Mouse (Mus musculus) ovary, postnatal 10 days (tissue): ENCODE measurements around the gene Pdhx.

Source experiments
- DNase-seq: peaks from one replicate; pipeline ENCODE4 v3.0.0; 2022; ENCODE audit warnings: low spot score

Pdhx gene

GRCm38 (mm10) chr2:103058266-103058665 lies 15.0 kb downstream of the Pdhx start:
- DNase-seq: no peak

- no peak for DNase-seq
Observed at GRCm38 (mm10) chr2:103055820-103056219, 17.5 kb downstream of the Pdhx start.

DNA sequence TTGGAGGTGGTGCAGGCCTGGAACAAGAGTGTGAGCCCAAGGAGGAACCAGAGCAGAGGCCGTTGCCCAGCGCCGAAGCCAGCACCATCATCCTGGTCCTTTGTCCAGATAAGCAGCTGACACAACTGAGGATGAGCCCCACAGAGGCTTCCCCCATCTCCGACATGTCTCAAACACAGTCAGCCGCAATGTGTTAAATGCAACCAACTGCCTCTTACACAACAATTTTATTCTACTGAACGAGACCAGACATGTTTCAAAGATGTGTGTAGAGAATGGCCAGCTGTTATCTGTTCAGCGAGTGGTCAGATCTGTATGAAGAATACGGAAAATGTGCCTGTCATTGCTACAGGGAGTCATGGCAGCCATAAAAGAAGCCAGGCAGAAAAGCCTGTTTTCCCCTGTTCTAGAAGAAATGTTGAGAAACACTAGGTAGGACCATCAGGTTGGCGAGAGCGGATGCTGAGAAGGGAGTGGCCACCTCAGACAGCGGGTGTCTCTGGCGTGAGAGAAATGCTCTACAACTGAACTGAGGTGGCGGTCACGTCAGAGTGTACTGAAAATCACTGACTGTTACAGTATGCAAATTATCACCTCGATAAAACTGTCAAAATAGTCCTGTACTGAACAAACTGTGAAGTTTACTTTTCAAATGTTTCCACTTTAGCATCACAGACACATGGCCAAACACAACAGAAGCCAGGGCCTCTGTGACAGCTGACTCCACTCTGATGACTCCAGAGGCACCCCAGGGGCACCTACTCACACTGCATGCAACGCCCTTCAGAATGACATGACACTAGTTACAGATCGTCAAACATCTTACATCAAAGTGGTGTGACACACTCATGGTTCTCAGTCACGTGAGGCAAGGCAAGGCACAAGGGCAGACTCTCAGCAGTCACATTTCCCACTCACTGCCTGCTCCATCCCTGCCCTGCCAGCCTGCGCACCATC lies 21.1 kb downstream of the Pdhx start:
- no peak for DNase-seq

GRCm38 (mm10) chr2:103045286-103045685 lies 28.0 kb downstream of the Pdhx start:
- DNase-seq: no peak

GRCm38 (mm10) chr2:103040896-103041295 lies 32.4 kb downstream of the Pdhx start:
- DNase-seq: no peak

- no peak for DNase-seq
Observed at GRCm38 (mm10) chr2:103037831-103038230, 35.5 kb downstream of the Pdhx start.

GRCm38 (mm10) chr2:103022728-103023127 lies 50.6 kb downstream of the Pdhx start:
- DNase-seq: no peak

DNA sequence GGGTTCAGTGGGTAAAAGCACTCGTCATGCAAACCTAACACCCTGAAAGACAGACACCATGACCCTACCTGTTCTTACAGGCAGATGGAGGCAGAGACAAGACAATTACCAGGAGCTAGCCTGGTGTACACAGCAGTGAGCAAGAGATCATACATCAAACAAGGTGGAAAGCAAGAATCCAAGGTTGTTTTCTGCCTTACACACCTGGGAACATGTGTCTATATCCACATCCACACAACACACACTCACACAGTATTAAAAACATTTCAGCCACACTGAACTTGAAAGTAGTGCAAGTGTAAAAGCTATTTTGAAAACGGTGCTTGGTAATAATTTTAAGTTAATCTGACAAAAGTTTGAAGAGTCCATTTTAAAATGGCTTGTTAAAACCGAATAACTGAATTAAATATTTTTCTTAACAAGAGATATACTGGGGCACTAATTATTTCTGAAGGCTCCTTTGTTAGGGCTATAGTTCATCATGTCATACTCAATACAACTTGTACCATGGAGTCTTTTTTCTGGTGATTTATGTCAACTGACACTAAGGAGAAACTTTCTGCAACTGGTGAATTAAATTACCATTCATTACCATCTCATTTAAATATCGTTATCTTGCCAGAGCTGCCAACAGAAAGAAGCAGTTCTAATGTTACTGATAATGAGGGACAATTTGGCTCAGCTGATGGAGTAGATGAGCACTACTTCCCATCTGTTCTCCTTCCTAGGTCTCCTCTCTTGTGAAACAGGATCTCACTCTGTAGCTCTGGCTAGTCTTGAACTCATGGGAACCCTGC lies 52.9 kb downstream of the Pdhx start:
- DNase-seq: no peak

DNA sequence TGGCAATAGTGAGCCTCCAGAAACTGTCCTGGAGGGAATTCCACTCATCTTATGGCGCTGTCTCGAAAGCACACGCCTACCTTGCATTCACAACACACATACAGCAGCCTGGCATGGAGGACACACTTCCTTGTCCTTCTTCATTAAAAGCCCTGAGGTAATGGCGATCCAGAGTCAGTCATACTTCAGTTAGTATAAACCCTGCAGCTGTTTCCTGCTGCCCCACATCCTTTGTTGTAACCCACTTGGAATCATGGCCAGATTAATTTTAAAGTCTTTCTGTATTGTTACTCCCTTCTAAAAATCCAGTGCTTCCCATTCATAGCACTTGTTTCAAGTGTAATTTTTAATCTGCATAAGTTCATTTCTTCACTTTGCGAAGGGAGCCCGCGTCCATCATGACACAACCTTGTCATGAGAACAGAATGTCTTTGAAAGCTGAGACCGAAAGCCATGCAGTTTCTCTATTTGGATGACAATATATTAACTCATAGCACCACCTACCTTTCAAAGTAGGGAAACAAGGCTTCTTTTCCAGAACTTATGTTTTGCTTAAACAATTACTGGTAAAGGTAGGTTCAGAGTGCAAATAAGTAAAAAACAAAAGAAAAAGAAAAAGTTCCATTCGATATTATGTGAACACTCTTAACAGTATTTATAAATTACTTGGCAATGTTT lies 54.4 kb downstream of the Pdhx start:
- no peak for DNase-seq

DNA sequence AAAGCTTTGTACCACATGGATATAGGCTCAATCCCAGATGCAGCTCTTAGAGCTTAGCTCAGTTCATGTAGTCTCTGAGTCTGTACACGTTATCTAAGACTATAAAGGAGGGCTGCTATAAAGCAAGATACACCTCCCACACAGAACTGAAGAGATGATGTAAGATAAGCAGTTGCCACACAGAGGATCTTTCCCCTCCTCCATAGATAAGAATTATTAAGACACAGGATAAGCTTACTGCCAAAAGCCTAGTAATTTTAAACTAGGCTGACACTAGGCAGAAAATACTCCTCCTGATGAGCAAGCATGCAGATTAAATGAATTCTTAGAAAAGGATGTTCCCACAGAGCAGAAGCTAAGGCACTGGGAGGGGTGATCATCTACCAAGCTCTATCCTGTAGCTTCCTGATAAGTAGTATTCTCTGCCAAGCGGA lies 55.9 kb downstream of the Pdhx start:
- DNase-seq: no peak

DNA sequence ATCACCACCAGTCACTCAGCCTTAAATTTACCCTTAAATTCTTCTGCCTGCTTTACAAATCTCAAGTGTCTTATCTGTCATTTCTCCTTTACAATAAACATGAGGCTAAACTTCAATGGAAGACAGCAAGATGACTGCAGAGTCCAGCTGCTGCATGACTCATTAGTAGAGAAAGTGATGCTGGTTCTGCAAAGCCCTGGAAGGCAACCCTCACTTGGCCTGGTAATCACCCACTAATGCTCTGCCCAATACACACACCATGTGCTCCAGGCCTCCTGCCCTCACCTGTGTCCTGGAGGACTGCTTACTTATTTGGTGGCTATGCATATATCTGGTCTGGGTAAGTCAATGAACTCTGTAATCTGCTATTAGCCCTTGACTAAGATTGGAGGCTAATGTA lies 57.2 kb downstream of the Pdhx start:
- DNase-seq: no peak

- DNase-seq: no peak
Observed at GRCm38 (mm10) chr2:103012782-103013575, 60.3 kb downstream of the Pdhx start.

GRCm38 (mm10) chr2:103008221-103008620 lies 65.1 kb downstream of the Pdhx start:
- no peak for DNase-seq

- no peak for DNase-seq
Observed at GRCm38 (mm10) chr2:103004599-103004998, 68.7 kb downstream of the Pdhx start.

- no peak for DNase-seq
Observed at GRCm38 (mm10) chr2:102999153-102999575, 74.1 kb downstream of the Pdhx start.

- no peak for DNase-seq
Observed at GRCm38 (mm10) chr2:102998356-102998755, 75.0 kb downstream of the Pdhx start.

DNA sequence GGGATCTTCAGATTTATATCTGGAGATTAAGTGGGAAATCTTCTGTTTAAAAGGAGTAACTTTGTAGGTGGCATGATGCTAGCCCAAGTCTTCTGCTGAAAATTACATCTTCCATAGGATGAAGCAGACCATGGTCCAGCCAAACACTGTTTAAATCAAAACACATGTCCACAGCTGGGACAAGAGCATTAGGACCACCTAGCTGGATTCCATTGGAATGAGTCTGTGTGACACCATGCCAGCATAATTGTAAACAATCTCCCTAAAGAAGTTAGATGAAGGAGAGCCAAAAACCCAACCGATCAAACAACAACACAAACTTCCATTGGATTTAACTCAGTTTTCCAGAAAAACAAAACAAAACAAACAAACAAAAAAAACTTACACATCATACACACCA lies 75.4 kb downstream of the Pdhx start:
- DNase-seq: no peak

DNA sequence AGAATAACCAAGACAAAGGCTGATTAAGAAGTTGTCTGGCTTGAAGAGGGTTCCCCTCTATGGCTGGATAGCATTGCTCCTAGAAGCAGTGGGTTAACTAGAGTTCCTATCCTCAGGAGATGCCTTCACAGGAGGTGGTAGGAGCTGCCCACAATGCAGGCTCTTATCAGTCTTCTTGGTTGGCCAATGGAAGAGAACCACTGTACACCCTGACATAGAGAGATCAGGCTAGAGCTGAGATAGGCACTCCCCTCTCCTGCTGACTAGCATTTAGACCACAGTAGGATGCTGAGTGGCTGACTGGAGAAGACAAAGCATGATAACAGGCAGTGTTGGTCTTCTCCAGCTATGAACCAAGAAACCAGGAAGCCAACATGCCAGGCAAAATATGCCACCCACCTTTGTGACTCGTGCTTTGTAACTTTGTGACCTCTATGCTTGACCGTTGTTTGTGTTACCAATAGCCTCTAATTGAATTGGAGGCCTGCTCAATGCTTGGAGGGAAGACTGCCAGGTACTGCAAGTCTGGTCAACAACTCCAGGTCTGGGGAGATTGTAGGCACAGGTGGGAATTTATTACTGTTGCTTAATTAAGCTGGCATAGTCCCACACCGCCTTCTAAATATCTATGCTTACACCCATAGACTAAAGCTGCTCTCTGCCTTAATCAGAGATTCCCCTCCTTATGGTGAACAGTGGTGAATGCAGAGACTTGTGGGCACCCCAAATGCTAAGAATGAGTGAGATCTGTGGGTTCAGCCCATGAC lies 79.3 kb downstream of the Pdhx start:
- no peak for DNase-seq

DNA sequence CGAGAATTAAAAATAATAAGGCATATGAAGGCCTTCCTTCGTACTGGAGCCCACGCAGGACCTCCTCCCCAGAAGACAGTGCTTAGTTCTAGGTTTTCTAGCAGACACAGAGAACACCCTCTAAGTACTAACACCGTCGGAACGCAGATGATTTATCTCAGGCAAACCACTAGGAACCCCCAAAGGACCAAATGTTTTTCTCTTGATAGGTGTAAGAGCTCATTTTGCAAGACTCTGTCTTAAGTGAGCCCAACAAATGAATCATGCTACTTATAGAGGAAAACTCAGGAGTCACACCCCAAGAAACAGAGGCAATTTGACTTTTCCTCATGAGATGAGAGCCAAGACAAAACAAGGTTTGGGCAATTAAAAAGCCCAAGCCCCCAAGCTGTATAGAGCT lies 80.9 kb downstream of the Pdhx start:
- no peak for DNase-seq

DNA sequence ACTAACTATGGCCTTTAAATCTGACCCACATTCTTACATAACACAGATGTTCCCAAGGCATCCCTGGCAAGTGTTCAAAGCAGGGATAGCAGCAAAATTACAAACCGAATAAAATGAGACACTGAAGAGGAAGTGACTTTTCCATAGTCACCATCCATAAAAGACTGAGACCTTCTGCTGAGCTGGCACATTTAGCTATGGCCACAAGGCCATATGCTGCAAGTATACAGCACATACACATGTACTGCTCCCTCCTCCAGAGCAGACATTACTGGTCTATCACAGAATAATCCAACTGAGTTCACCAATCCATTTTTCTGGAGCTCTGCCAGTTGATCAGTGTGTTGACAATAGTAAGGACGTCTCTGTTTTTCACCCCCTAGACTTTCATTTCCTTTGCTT lies 83.0 kb downstream of the Pdhx start:
- no peak for DNase-seq

- no peak for DNase-seq
Observed at GRCm38 (mm10) chr2:102989446-102989845, 83.9 kb downstream of the Pdhx start.
